Mouse (Mus musculus) left cerebral cortex, adult 11 months (tissue): ENCODE data around the gene Tmem252.

Source experiments
- DNase-seq: peaks from one replicate; pipeline ENCODE4 v3.0.0; 2022; ENCODE audit warnings: low spot score

Gene Tmem252

DNA sequence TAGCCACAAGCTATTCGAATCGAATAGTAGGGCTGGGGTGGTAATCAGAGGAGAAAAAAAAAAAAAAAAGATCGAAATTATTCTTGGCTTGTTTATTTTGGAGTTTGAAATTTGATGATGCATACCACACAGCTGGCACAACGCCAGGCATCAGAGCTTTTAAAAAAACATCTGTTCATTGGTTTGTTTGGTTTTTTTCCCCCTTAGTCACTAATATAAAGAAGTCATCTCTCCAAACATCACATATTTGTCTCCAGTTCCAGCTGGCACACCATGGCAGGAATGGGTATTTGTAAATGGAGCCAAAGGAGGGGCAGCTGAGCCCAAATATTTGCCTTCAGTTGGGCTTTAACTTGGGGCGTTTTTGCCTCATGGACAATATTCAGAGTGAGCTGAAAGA is 56.9 kb downstream of the Tmem252 start:
- DNase-seq = no peak
